Mouse (Mus musculus) CH12.LX (cell line): ENCODE results near the gene Mmp14. TPM values are rescaled to one million over a fixed set of nuclear protein-coding genes. Genes with fewer than 3 reads are reported as not detected.

Experiments used
- DNase-seq: peaks from one replicate; pipeline ENCODE4 v3.0.0-alpha.2; 2013; ENCODE audit errors: extremely low read depth
- H3K27ac ChIP-seq: 2 replicates; pipeline ENCODE4 v1.5.1; 2012; ENCODE audit warnings: low read depth, mild to moderate bottlenecking, control low read depth, moderate library complexity; ENCODE audit not compliant: insufficient read depth
- H3K27me3 ChIP-seq: replicated peaks from 2 replicates; pipeline ENCODE3; 2012; ENCODE audit warnings: inconsistent platforms
- H3K36me3 ChIP-seq, 2 experiments: replicated peaks in 1 of 2; 2 replicates each; pipeline versions ENCODE3 to v1.6.1; 2012; ENCODE audit warnings: inconsistent platforms in 1 of 2, low read length in 1 of 2, mild to moderate bottlenecking in 1 of 2, mixed read lengths in 1 of 2, moderate library complexity in 1 of 2; ENCODE audit not compliant: control insufficient read depth in 1 of 2, insufficient read depth in 1 of 2
- H3K4me1 ChIP-seq, 2 experiments: 2 replicates each; pipeline ENCODE4 v1.6.1; 2012; ENCODE audit warnings: inconsistent platforms in 1 of 2, moderate library complexity in 1 of 2; ENCODE audit not compliant: insufficient read depth in 2 of 2, control insufficient read depth in 1 of 2
- H3K4me2 ChIP-seq: 2 replicates; pipeline ENCODE4 v1.6.1; 2012; ENCODE audit warnings: low read depth, mild to moderate bottlenecking, control low read depth; ENCODE audit not compliant: poor library complexity, insufficient read depth, severe bottlenecking
- H3K4me3 ChIP-seq, 3 experiments: fragments of 150-350 bp in 1 of 3; sonication (generic) in 1 of 3; replicated peaks in 1 of 3; 2 replicates each; pipeline versions ENCODE3 to v1.5.1; 2011 to 2012; ENCODE audit warnings: low read depth in 2 of 3, low read length in 2 of 3, mild to moderate bottlenecking in 2 of 3, moderate library complexity in 2 of 3, control low read depth in 1 of 3, improper control_type of control experiment in 1 of 3, inconsistent platforms in 1 of 3, mixed read lengths in 1 of 3; ENCODE audit not compliant: poor library complexity in 1 of 3
- H3K79me2 ChIP-seq: replicated peaks from 2 replicates; pipeline ENCODE4 v1.6.1; 2012; ENCODE audit warnings: mild to moderate bottlenecking, moderate library complexity; ENCODE audit not compliant: control insufficient read depth, poor library complexity, insufficient read depth, severe bottlenecking; ENCODE audit errors: extremely low read depth
- H3K9ac ChIP-seq: 2 replicates; pipeline ENCODE4 v1.6.1; 2012; ENCODE audit warnings: low read depth, mild to moderate bottlenecking, control low read depth, moderate library complexity; ENCODE audit not compliant: insufficient read depth
- H3K9me3 ChIP-seq: replicated peaks from 2 replicates; pipeline ENCODE3; 2012; ENCODE audit warnings: low read length, inconsistent platforms, mixed read lengths
- CHD2 ChIP-seq: IDR thresholded peaks from 2 replicates; pipeline ENCODE4 v1.6.1; 2011; ENCODE audit warnings: low read length, improper control_type of control experiment
- EP300 ChIP-seq: IDR thresholded peaks from 2 replicates; pipeline ENCODE4 v1.6.1; 2011; ENCODE audit warnings: low read length, improper control_type of control experiment
- MAFK ChIP-seq: IDR thresholded peaks from 2 replicates; pipeline ENCODE4 v1.6.1; 2011; ENCODE audit warnings: low read length, improper control_type of control experiment; ENCODE audit not compliant: insufficient replicate concordance
- MEF2A ChIP-seq: IDR thresholded peaks from 2 replicates; pipeline ENCODE4 v1.6.1; 2014; ENCODE audit warnings: low read depth, mild to moderate bottlenecking, inconsistent platforms, low read length, improper control_type of control experiment, borderline replicate concordance
- MXI1 ChIP-seq: IDR thresholded peaks from 2 replicates; pipeline ENCODE4 v1.6.1; 2011; ENCODE audit warnings: mild to moderate bottlenecking, low read depth, low read length, improper control_type of control experiment
- MYC ChIP-seq: IDR thresholded peaks from 2 replicates; pipeline ENCODE4 v1.6.1; 2011; ENCODE audit warnings: low read depth, mild to moderate bottlenecking, improper control_type of control experiment, low read length
- NRF1 ChIP-seq: IDR thresholded peaks from 2 replicates; pipeline ENCODE4 v1.6.1; 2014; ENCODE audit warnings: low read depth, mild to moderate bottlenecking, inconsistent platforms, low read length, improper control_type of control experiment, moderate library complexity
- POLR2A ChIP-seq: IDR thresholded peaks from 2 replicates; pipeline ENCODE4 v1.6.1; 2011; ENCODE audit warnings: low read depth, mild to moderate bottlenecking, improper control_type of control experiment, low read length
- SIN3A ChIP-seq: IDR thresholded peaks from 2 replicates; pipeline ENCODE4 v1.6.1; 2012; ENCODE audit warnings: low read length, improper control_type of control experiment, inconsistent platforms
- TBP ChIP-seq: conservative IDR thresholded peaks from 2 replicates; pipeline ENCODE4 v1.6.1; 2011; ENCODE audit warnings: low read depth, low read length, improper control_type of control experiment
- UBTF ChIP-seq: IDR thresholded peaks from 2 replicates; pipeline ENCODE4 v1.6.1; 2012; ENCODE audit warnings: low read depth, mild to moderate bottlenecking, inconsistent platforms, low read length, improper control_type of control experiment, moderate library complexity
- USF1 ChIP-seq: IDR thresholded peaks from 2 replicates; pipeline ENCODE4 v1.6.1; 2014; ENCODE audit warnings: low read depth, mild to moderate bottlenecking, inconsistent platforms, low read length, improper control_type of control experiment
- ZC3H11A ChIP-seq: IDR thresholded peaks from 2 replicates; pipeline ENCODE4 v1.6.1; 2012; ENCODE audit warnings: low read depth, mild to moderate bottlenecking, inconsistent platforms, low read length, improper control_type of control experiment
- dilution Hi-C: fragments of 300-500 bp; cut with MboI; formaldehyde crosslinking; loops from 2 replicates; pipeline ENCODE4 v1.14.3; 2020; ENCODE audit warnings: low sequenced_read_pairs; ENCODE audit not compliant: extremely low pct_unique_long_range_greater_than_20kb, extremely low pct_ligation_motif_present
- in situ Hi-C: fragments of 300-500 bp; cut with MboI; formaldehyde crosslinking; loops from 3 replicates; pipeline ENCODE4 v1.14.3; 2019; ENCODE audit warnings: low sequenced_read_pairs, low pct_ligation_motif_present, low pct_unique_long_range_greater_than_20kb, mixed read lengths
- polyA plus RNA-seq: library from polyadenylated mRNA; unstranded; fragments of >175 nt; gene quantifications from 2 replicates; pipeline ENCODE4 v1.2.1, GENCODE M21; 2012; ENCODE audit warnings: low read depth; ENCODE audit not compliant: insufficient read length
- total RNA-seq, 2 experiments: library from RNA; depleted of rRNA; stranded (reverse); fragments of 300-350 nt in 1 of 2; fragments of >200 nt in 1 of 2; gene quantifications; 2 replicates each; pipeline ENCODE4 v1.2.3; 2012 to 2014

The Mmp14 gene
- total and polyA plus RNA-seq, 3 experiments, result 0.08 TPM; not detected in 1

DNA sequence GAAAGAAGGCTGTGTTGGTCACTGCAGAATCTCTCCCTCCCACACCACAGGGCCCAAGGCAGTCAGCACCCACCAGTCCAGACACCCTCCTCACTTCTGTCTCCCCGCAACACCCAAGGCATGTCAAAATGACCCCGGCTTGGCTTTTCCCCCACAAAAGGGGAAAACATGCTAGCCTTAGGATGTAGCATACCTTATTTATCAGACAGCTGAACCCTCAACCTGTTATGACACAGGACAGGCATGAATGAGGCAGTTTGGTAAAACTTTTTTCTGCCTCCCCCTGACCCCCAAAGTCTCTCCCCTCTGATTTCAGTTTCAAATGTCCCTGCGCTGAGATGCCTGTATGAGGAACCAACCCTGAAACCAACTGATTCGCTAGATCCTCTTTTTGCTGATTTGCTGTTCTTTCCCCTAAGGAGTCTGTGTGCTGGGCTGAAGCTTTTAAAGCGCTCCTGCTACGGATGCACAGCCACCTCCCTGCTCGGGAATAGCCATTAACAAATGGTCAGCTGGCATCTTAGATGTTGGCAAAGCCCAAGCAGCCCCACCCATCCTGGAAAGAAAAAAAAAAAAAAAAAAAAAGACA lies 22.3 kb upstream of the Mmp14 start (continued):
- TF ChIP-seq USF1, result no peak

DNA sequence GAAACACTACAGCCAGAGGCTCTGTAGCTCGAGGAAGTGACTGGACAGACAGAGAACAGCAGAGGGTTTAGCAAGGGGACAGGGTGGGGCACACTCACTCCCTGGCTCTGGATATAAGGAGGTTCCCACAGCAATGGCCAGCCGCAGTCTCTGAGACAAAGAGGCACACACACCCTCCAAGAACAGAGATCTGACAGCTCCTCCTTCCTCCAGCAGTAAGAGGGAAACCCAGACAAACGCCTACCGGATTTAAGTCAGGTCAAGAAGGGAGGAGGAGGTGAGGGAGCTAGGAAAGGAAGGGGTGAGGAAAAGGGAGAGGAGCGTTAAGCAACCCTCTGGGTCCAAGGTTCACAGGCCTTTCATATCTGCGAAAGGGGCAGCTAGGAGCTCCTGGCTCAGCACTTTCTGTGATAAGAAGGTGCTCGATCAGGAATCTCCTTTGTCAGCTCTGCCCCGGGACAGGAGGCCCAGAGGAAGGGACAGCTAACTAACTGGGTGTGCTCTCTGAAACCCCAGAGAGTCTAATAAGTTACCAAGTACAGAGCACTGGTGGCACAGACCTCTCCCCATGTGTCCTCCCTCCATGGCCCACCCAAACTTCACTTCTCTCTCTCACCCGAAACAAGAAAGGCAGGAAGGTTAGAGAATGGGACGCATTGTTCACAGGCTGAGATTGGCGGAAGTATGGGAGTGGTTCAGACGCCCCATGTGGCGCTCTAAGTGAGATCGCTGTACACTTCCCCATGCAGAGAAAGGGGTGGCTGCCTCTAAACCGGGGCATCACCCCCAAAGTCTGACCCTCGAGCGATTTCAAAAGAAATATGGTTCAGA lies 21.2 kb upstream of the Mmp14 start:
- in situ Hi-C loops (loop anchor here (25.0 kb wide), 1 partner anchor 348 kb away; no protein-coding TSS in a partner anchor), dilution Hi-C loops (no loop called here)
- peak overlapping the region; percentile 68 for H3K4me2 ChIP-seq

DNA sequence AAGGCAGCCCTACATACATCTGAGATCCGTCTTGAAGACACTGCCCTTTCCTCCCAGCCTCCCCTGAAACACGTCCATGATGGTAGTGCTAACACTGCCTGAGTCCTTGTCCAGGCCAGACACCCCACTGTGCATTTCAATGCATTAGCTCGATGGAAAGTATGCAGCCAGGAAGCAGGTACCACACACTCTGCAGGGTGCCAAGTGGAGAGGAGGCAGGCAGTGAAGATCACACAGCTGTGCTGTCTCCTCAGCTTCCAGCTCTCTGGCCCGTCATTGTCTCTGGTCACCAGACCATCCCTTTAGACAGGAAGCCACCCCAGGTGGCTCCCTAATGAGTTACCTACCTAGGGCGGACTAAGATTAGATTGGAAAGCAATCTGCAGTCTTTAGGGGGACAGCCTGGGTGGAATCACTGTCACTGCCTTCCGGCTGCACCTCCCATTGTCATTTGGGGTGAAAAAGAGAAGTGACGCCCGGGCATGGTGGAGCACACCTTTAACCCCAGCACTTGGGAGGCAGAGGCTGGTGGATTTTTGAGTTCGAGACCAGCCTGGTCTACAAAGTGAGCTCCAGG lies 19.3 kb upstream of the Mmp14 start:
- Histone ChIP-seq H3K9me3 (no peaks in the 10 kb centered on the region), H3K4me3 (peak overlapping the region in 1 of 3 experiments; percentile 37), H3K4me1 (peaks cover 5 to 66% of the 10 kb centered on the region in 2 experiments), H3K27ac (peak overlapping the region; percentile 69), H3K79me2 (peaks cover 27% of the 10 kb centered on the region), H3K4me2 (peak overlapping the region; percentile 48; the same call in 1 of the 2 replicates), H3K27me3 (no peaks in the 10 kb centered on the region), H3K9ac (no peak overlapping the region), H3K36me3 (peaks cover 3 to 5% of the 10 kb centered on the region in 2 experiments)
- TF ChIP-seq POLR2A (peak; percentile 15; the same call in 1 of the 2 replicates), TBP (0 out of 2 replicates have a peak, but pooled peaks have one; percentile 30), CHD2 (no peak), EP300 (no peak), NRF1 (no peak), MEF2A (no peak), MXI1 (no peak), UBTF (no peak)
- in situ Hi-C loops, result loop anchor here (25.0 kb wide), 1 partner anchor 350 kb away; no protein-coding TSS in a partner anchor
- DNase-seq, result peak; percentile 41
- dilution Hi-C loops, result no loop called here

More for the DNA sequence above, 21.2 kb upstream of the Mmp14 start:
- no peaks in the 10 kb centered on the region for H3K27me3 ChIP-seq
- peaks cover 44% of the 10 kb centered on the region for H3K79me2 ChIP-seq
- H3K4me3 ChIP-seq, result peak overlapping the region in 2 of 3 experiments; percentile 10 to 42
- H3K4me1 ChIP-seq, result peaks cover 11 to 71% of the 10 kb centered on the region in 2 experiments
- DNase-seq, result no peak
- no peaks in the 10 kb centered on the region for H3K9me3 ChIP-seq
- TF ChIP-seq MYC (peak; percentile 73), NRF1 (no peak), MAFK (peak; percentile 50; the same call in 1 of the 2 replicates), ZC3H11A (no peak), SIN3A (peak; percentile 37; the same call in 1 of the 2 replicates), CHD2 (peak; percentile 4; the same call in 1 of the 2 replicates), POLR2A (peak; percentile 49; the same call in 1 of the 2 replicates)
- TF ChIP-seq, all 38 proteins: peak for 5
- Histone ChIP-seq H3K36me3 (peaks cover 11 to 14% of the 10 kb centered on the region in 2 experiments), H3K9ac (peak overlapping the region; percentile 57), H3K27ac (peak overlapping the region; percentile 80)
